In genomic region chr7:125581317-125581672, GRCm38 (mm10) we compare ENCODE assay signal across 8 mouse cellular contexts. TPM values are rescaled to one million over a fixed set of nuclear protein-coding genes. Genes with fewer than 3 reads are reported as not detected.
DNase-seq lines count a peak whose midpoint lies in the region; ATAC-seq and TF ChIP-seq lines count a peak whose summit lies in the region.

No protein-coding gene starts in this region.

- H3K27ac ChIP-seq in left cerebral cortex, adult 2 months = no peak overlapping the region; the same call in 1 of the 2 replicates

- peak; percentile 79 for DNase-seq in gastrocnemius, adult 8-10 months (ENCODE audit: low spot score in 2 of 2)
- peak; percentile 57 for DNase-seq in hindlimb bud, embryonic 11.5 days (ENCODE audit: extremely low spot score, low read depth, low spot score)
- DNase-seq in left cerebral cortex, adult 2 months (ENCODE audit: extremely low spot score in 1 of 2, low spot score in 2 of 2) = peak; percentile 87 to 93
- DNase-seq in right cerebral cortex, adult 18-20 months = peak; percentile 88
- peak; percentile 79 for DNase-seq in urinary bladder, adult 2 months (ENCODE audit: low spot score)

- TF ChIP-seq CTCF in left cerebral cortex, adult 2 months (IDR thresholded peaks at IDR 0.05) = peak; percentile 99

- peak overlapping the region; percentile 58 for H3K4me3 ChIP-seq in left cerebral cortex, adult 2 months

- intact Hi-C loops in left cerebral cortex, adult 2 months (cut with DNase I) = loop anchor here (1.0 to 5.0 kb wide), 2 partner anchors 56 to 109 kb away; no protein-coding TSS in a partner anchor

- peak; percentile 52 for ATAC-seq in activated CD4-positive, CD25-positive, alpha-beta regulatory T cell, adult 4 months
- peak; percentile 67 for ATAC-seq in common myeloid progenitor, adult 5-6 weeks (replicated peaks; ENCODE audit: low read depth, poor library complexity, severe bottlenecking)
- peak; percentile 88 for ATAC-seq in megakaryocyte, adult 5-6 weeks (ENCODE audit: poor library complexity, severe bottlenecking)

RNA-seq across cellular contexts. Expression of gene Il21r, which starts 21.9 kb away (rescaled TPM):
- 10 to 100 TPM; 53.6 to 63.4 TPM for polyA plus RNA-seq in activated CD4-positive, CD25-positive, alpha-beta regulatory T cell, adult 4 months (2017; shearing (Covaris generic))
- 3.3 TPM in 2 replicates for total RNA-seq in common myeloid progenitor, adult 5-6 weeks (2017)
- total RNA-seq in gastrocnemius, adult 8-10 months (2022) = not detected
- 1 to 10 TPM; 1.2 to 1.4 TPM for total RNA-seq in left cerebral cortex, adult 2 months (2021)
- total RNA-seq in megakaryocyte, adult 5-6 weeks (2015) = 0.62 and 0.83 TPM in 2 replicates
- 1.8 and 2.2 TPM in 2 replicates for total RNA-seq in megakaryocyte, adult 5-6 weeks (2017)
- 1.6 and 2.3 TPM in 2 replicates for polyA plus RNA-seq in urinary bladder, adult 2 months (2012; rRNA removed)

RNA-seq across cellular contexts. Expression of gene Il4ra, which starts 29.4 kb away (rescaled TPM):
- polyA plus RNA-seq in activated CD4-positive, CD25-positive, alpha-beta regulatory T cell, adult 4 months (2017; shearing (Covaris generic)) = 10 to 100 TPM; 67.8 to 77.8 TPM
- 21.2 and 23.0 TPM in 2 replicates for total RNA-seq in common myeloid progenitor, adult 5-6 weeks (2017)
- 1 to 10 TPM; 2.5 to 6.2 (median 3.5) TPM for total RNA-seq in gastrocnemius, adult 8-10 months (2022)
- total RNA-seq in left cerebral cortex, adult 2 months (2021) = 1 to 10 TPM; 7.3 to 9.6 TPM
- 11.9 and 15.9 TPM in 2 replicates for total RNA-seq in megakaryocyte, adult 5-6 weeks (2015)
- 29.8 and 31.7 TPM in 2 replicates for total RNA-seq in megakaryocyte, adult 5-6 weeks (2017)
- 22.0 and 22.1 TPM in 2 replicates for polyA plus RNA-seq in urinary bladder, adult 2 months (2012; rRNA removed)
